In genomic region chr17:45923217-45923730, GRCm38 (mm10) we compare ENCODE assay signal across 16 mouse cellular contexts.
DNase-seq lines count a peak whose midpoint lies in the region; TF ChIP-seq lines count a peak whose summit lies in the region.
"Had no signal": no experiment of that assay in that cellular context is flagged by ENCODE, and none has a peak within 500 bp of the region (broad histone marks: within the 10 kb centered on the region; RNA-seq: fewer than 3 reads in every experiment).

No protein-coding gene starts in this region.

- H3K36me3 ChIP-seq in myocyte (ENCODE audit: control insufficient read depth, insufficient read depth) = no peaks in the 10 kb centered on the region
- H3K36me3 ChIP-seq: hindbrain, embryonic 12.5 days; neural tube, embryonic 12.5 days had no signal

- peak; percentile 49 for DNase-seq in embryo, embryonic 10 days (ENCODE audit: low spot score)
- no peak for DNase-seq in embryo, embryonic 10.5 days (ENCODE audit: low spot score)
- peak; percentile 17 for DNase-seq in lung, postnatal 25 days (ENCODE audit: low spot score)
- no peak for DNase-seq in lung, postnatal 14 days
- peak; percentile 67 for DNase-seq in kidney, adult 9 months
- no peak for DNase-seq in adrenal gland, adult (ENCODE audit: inconsistent age in 2 of 2, low spot score in 1 of 2)
- no peak for DNase-seq in adrenal gland, adult 8-10 months
- DNase-seq: adrenal gland, postnatal 36 days; cerebellum, adult 8-10 months; forebrain, postnatal 0 days; gastrocnemius, postnatal 25 days; heart, postnatal 10 days; thymus, adult 2 months had no signal

- H3K4me3 ChIP-seq in myocyte = no peak overlapping the region
- H3K4me3 ChIP-seq: hindbrain, embryonic 12.5 days; neural tube, embryonic 12.5 days had no signal

- no peaks in the 10 kb centered on the region for H3K79me2 ChIP-seq in myocyte (ENCODE audit: control insufficient read depth, insufficient read depth)

- no peak overlapping the region for H3K4me2 ChIP-seq in myocyte (ENCODE audit: low read depth)
- H3K4me2 ChIP-seq: hindbrain, embryonic 12.5 days; neural tube, embryonic 12.5 days had no signal

- H3ac ChIP-seq in myocyte (ENCODE audit: control insufficient read depth, insufficient read length) = no peak overlapping the region

- TF ChIP-seq POLR2A in myocyte (IDR thresholded peaks at IDR 0.05; ENCODE audit: insufficient read length, low read depth) = no peak

- H3K27me3 ChIP-seq in myocyte (ENCODE audit: control insufficient read depth, insufficient read depth, insufficient read length) = no peaks in the 10 kb centered on the region
- H3K27me3 ChIP-seq: neural tube, embryonic 12.5 days had no signal

TF ChIP-seq in myocyte, 11 proteins besides CTCF, POLR2A, EP300 and RAD21:
- TF ChIP-seq MYOD1 (IDR thresholded peaks at IDR 0.05; ENCODE audit: control insufficient read depth in 1 of 3, insufficient read length in 2 of 3, low read depth in 2 of 3) (peak in 2 of 3 experiments; percentile 31 to 73), MAX (IDR thresholded peaks at IDR 0.05; ENCODE audit: low read depth) (no peak), MYOG (IDR thresholded peaks at IDR 0.05; ENCODE audit: control insufficient read depth in 1 of 3, insufficient read depth in 1 of 3, insufficient read length in 2 of 3, low read depth in 2 of 3) (peak in 2 of 3 experiments; percentile 8 to 83), USF1 (IDR thresholded peaks at IDR 0.05; ENCODE audit: low read depth) (no peak)

Comparison
In these comparisons a context has a peak if more than half of its experiments do, and no peak if none do; other contexts are left out.
1. DNase-seq: peak in embryo, embryonic 10 days (single experiment), lung, postnatal 25 days (single experiment) and kidney, adult 9 months (single experiment); none in embryo, embryonic 10.5 days (single experiment), lung, postnatal 14 days (single experiment), adrenal gland, adult (0 of 2) and adrenal gland, adult 8-10 months (single experiment).